8 mouse cellular contexts compared by ENCODE assay signal in genomic region chr1:136550851-136551540, GRCm38 (mm10).
DNase-seq lines count a peak whose midpoint lies in the region; ATAC-seq lines count a peak whose summit lies in the region.

No protein-coding gene starts in this region.

- peak; percentile 80 for DNase-seq in 416B (ENCODE audit: low read depth)
- DNase-seq in adrenal gland, adult (ENCODE audit: inconsistent age in 2 of 2, low spot score in 1 of 2), result peak; percentile 64 to 94
- DNase-seq in embryo, embryonic 10 days (ENCODE audit: low spot score), result peak; percentile 93
- DNase-seq in gastrocnemius, postnatal 14 days, result peak; percentile 62
- peak; percentile 88 for DNase-seq in kidney, postnatal 10 days
- DNase-seq in lung, adult 18-20 months, result peak; percentile 72 to 74
- DNase-seq in thymus, adult 18-20 months, result peak; percentile 27 to 43

- intact Hi-C loops in gastrocnemius, postnatal 14 days (cut with DNase I; ENCODE audit: low total_unique reads), result loop anchor here (5.0 to 10.0 kb wide), 2 partner anchors 191 to 674 kb away; no protein-coding TSS in a partner anchor

- peak; percentile 76; the same call in 1 of the 2 replicates for ATAC-seq in neutrophil, adult 5-6 weeks (ENCODE audit: extremely low read depth, insufficient number of reproducible peaks, low FRiP score, poor library complexity, severe bottlenecking)

Comparison
In these comparisons a context has a peak if more than half of its experiments do, and no peak if none do; other contexts are left out.
1. Peak in every context shown above with its lines: DNase-seq and ATAC-seq.
2. DNase-seq: peak in every context shown above with its lines; median percentile 93 in embryo, embryonic 10 days; 88 in kidney, postnatal 10 days; 80 in 416B; 79 in adrenal gland, adult; 73 in lung, adult 18-20 months; 62 in gastrocnemius, postnatal 14 days; 35 in thymus, adult 18-20 months.